Mouse (Mus musculus): ENCODE results near the gene Gm8237. TPM values are rescaled to one million over a fixed set of nuclear protein-coding genes. Genes with fewer than 3 reads are reported as not detected.

The Gm8237 gene
- polyA plus RNA-seq (2014; fragmentation: Illumina TruSeq; extraction: RNeasy Lipid Tissue Mini Kit (QIAGEN cat#74804); ENCODE audit: low read depth, low replicate concordance): not detected

GRCm38 (mm10) chr14:5880241-5880640 is at the start of gene Gm8237:
Gene Gm8237 (minus strand): TSS chr14:5880382.

GRCm38 (mm10) chr14:5830229-5830628 is 50.0 kb downstream of the Gm8237 start, which contains the start of gene Gm3424:
Gene Gm3424 (minus strand): TSS chr14:5830329.

Other genes starting within 250 kb of the Gm8237 start
- gene Gm8265, start 247.4 kb downstream of the Gm8237 start, polyA plus RNA-seq (2014; fragmentation: Illumina TruSeq; extraction: RNeasy Lipid Tissue Mini Kit (QIAGEN cat#74804); ENCODE audit: low read depth, low replicate concordance): not detected
- gene Gm9603, start 192.9 kb downstream of the Gm8237 start, polyA plus RNA-seq (2014; fragmentation: Illumina TruSeq; extraction: RNeasy Lipid Tissue Mini Kit (QIAGEN cat#74804); ENCODE audit: low read depth, low replicate concordance): not detected
- not detected for gene Gm3373, start 138.8 kb downstream of the Gm8237 start, polyA plus RNA-seq (2014; fragmentation: Illumina TruSeq; extraction: RNeasy Lipid Tissue Mini Kit (QIAGEN cat#74804); ENCODE audit: low read depth, low replicate concordance)
- gene Gm3383, start 72.4 kb downstream of the Gm8237 start, polyA plus RNA-seq (2014; fragmentation: Illumina TruSeq; extraction: RNeasy Lipid Tissue Mini Kit (QIAGEN cat#74804); ENCODE audit: low read depth, low replicate concordance): not detected
- gene Gm3424, start 50.1 kb downstream of the Gm8237 start, polyA plus RNA-seq (2014; fragmentation: Illumina TruSeq; extraction: RNeasy Lipid Tissue Mini Kit (QIAGEN cat#74804); ENCODE audit: low read depth, low replicate concordance): not detected
- gene Gm3248, start 81.4 kb upstream of the Gm8237 start, polyA plus RNA-seq (2014; fragmentation: Illumina TruSeq; extraction: RNeasy Lipid Tissue Mini Kit (QIAGEN cat#74804); ENCODE audit: low read depth, low replicate concordance): not detected
- not detected for gene Gm3453, start 98.8 kb upstream of the Gm8237 start, polyA plus RNA-seq (2014; fragmentation: Illumina TruSeq; extraction: RNeasy Lipid Tissue Mini Kit (QIAGEN cat#74804); ENCODE audit: low read depth, low replicate concordance)
- not detected for gene Gm6337, start 177.9 kb upstream of the Gm8237 start, polyA plus RNA-seq (2014; fragmentation: Illumina TruSeq; extraction: RNeasy Lipid Tissue Mini Kit (QIAGEN cat#74804); ENCODE audit: low read depth, low replicate concordance)
- gene Gm8206, start 213.6 kb upstream of the Gm8237 start, polyA plus RNA-seq (2014; fragmentation: Illumina TruSeq; extraction: RNeasy Lipid Tissue Mini Kit (QIAGEN cat#74804); ENCODE audit: low read depth, low replicate concordance): not detected
- not detected for gene Gm3468, start 228.3 kb upstream of the Gm8237 start, polyA plus RNA-seq (2014; fragmentation: Illumina TruSeq; extraction: RNeasy Lipid Tissue Mini Kit (QIAGEN cat#74804); ENCODE audit: low read depth, low replicate concordance)
- not detected for gene Gm3476, start 245.4 kb upstream of the Gm8237 start, polyA plus RNA-seq (2014; fragmentation: Illumina TruSeq; extraction: RNeasy Lipid Tissue Mini Kit (QIAGEN cat#74804); ENCODE audit: low read depth, low replicate concordance)